Mouse (Mus musculus) intestine, postnatal 0 days (tissue): Measurements from ENCODE around the gene Smap1. TPM values are rescaled to one million over a fixed set of nuclear protein-coding genes. Genes with fewer than 3 reads are reported as not detected.

ENCODE experiments used
- ATAC-seq: fragments of 200-750 bp; cut with Nextera tagmentation; 2 replicates; pipeline ENCODE4 v1.8.0; 2017; ENCODE audit warnings: mild to moderate bottlenecking, moderate TSS enrichment, moderate library complexity
- H3K27ac ChIP-seq: fragments of 300-500 bp; sonication (generic); 2 replicates; pipeline ENCODE4 v1.5.1; 2014; ENCODE audit warnings: mild to moderate bottlenecking, low read depth, low read length, moderate library complexity
- H3K27me3 ChIP-seq: fragments of 300-500 bp; sonication (generic); replicated peaks from 2 replicates; pipeline ENCODE4 v1.6.1; 2014; ENCODE audit warnings: low read length, mixed read lengths; ENCODE audit not compliant: control insufficient read depth, insufficient read depth
- H3K36me3 ChIP-seq: fragments of 300-500 bp; sonication (generic); 2 replicates; pipeline ENCODE4 v1.6.1; 2014; ENCODE audit warnings: mild to moderate bottlenecking, moderate library complexity; ENCODE audit not compliant: control insufficient read depth, insufficient read depth
- H3K4me1 ChIP-seq: fragments of 300-500 bp; sonication (generic); replicated peaks from 2 replicates; pipeline ENCODE4 v1.6.1; 2014; ENCODE audit warnings: antibody characterized with exemption, low read length, mixed read lengths; ENCODE audit not compliant: control insufficient read depth, insufficient read depth
- H3K4me2 ChIP-seq: fragments of 300-500 bp; sonication (generic); replicated peaks from 2 replicates; pipeline ENCODE4 v1.6.1; 2014; ENCODE audit warnings: low read depth, mild to moderate bottlenecking, moderate library complexity
- H3K4me3 ChIP-seq: fragments of 300-500 bp; sonication (generic); 2 replicates; pipeline ENCODE4 v1.5.1; 2014; ENCODE audit warnings: low read depth, low read length
- H3K9ac ChIP-seq: fragments of 300-500 bp; sonication (generic); 2 replicates; pipeline ENCODE4 v1.6.1; 2014; ENCODE audit warnings: mild to moderate bottlenecking, low read depth, low read length
- H3K9me3 ChIP-seq: fragments of 300-500 bp; sonication (generic); 2 replicates; pipeline ENCODE4 v1.6.1; 2016; ENCODE audit warnings: mixed run types; ENCODE audit not compliant: control insufficient read depth
- CTCF ChIP-seq: sonication (generic); IDR thresholded peaks from 2 replicates; pipeline ENCODE4 v1.5.1; 2016; ENCODE audit warnings: low read depth, mild to moderate bottlenecking, control low read depth, antibody characterized with exemption, moderate library complexity
- WGBS: fragments of 180-500 bp; shearing (Covaris S2); extraction: QIAGEN DNeasy Blood & Tissue Kit; methylation state at CpG from one replicate; pipeline ENCODE4 v1.1.7; 2014; 5-methylcytosine and 5-hydroxymethylcytosine counted together
- polyA plus RNA-seq: library from polyadenylated mRNA; unstranded; fragments of >200 nt; fragmentation: Nextera tagmentation; extraction: Ambion mirVana; gene quantifications from 2 replicates; pipeline ENCODE4 v1.2.1, GENCODE M21; 2015

The Smap1 gene
- polyA plus RNA-seq, 1 experiment from 2014 or later, result 54.7 TPM

DNA sequence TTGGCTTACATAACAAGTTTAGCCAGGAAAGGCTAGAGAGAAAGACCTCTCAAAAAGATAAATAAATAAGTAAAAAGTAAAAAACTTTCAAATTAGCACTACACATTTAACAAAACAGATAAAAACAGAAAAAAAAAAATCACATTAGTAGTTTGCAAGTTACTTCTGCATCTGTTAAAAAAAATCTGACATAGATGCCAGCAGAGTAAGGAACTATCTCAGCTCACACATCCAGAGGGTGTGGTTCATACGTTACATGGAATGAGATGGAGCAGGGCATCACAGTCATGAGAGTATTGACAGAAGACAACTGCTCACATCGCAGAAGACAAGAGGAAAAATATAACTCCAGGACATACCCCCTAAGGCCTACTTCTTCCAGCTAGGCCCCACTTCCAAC lies 19.4 kb downstream of the Smap1 start:
- 72% methylated on average over 2 of the region's 2 CpGs for WGBS
- Histone ChIP-seq H3K4me1 (no peaks in the 10 kb centered on the region), H3K9me3 (no peaks in the 10 kb centered on the region), H3K36me3 (no peaks in the 10 kb centered on the region), H3K9ac (no peak overlapping the region), H3K4me3 (no peak overlapping the region), H3K4me2 (no peak overlapping the region), H3K27me3 (no peaks in the 10 kb centered on the region), H3K27ac (no peak overlapping the region)
- no peak for TF ChIP-seq CTCF
- ATAC-seq, result no peak

DNA sequence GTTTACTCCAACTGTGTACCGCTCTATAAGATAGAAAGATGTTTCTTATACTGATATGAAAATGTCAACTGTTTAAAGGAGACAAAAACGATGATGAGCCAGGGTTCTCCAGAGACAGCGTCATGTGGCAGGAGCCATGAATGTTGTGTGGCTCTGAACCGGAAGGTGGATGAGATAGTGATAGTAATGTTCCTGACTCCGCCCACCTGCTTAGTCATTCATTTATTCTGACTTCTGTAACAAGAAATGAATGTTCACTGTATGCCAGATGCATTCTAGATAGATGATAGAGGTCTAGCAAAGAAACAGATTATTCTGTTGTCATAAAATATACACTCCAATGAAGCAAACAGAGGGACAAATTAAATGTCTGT lies 22.5 kb downstream of the Smap1 start:
- Histone ChIP-seq H3K9ac (no peak overlapping the region), H3K4me3 (no peak overlapping the region), H3K4me2 (no peak overlapping the region), H3K9me3 (no peaks in the 10 kb centered on the region), H3K27me3 (no peaks in the 10 kb centered on the region), H3K27ac (no peak overlapping the region), H3K4me1 (no peaks in the 10 kb centered on the region), H3K36me3 (no peaks in the 10 kb centered on the region)
- no peak for TF ChIP-seq CTCF
- ATAC-seq, result 0 out of 2 replicates have a peak, but pooled peaks have one; percentile 25
- WGBS, result 62% methylated on average over 5 of the region's 5 CpGs

DNA sequence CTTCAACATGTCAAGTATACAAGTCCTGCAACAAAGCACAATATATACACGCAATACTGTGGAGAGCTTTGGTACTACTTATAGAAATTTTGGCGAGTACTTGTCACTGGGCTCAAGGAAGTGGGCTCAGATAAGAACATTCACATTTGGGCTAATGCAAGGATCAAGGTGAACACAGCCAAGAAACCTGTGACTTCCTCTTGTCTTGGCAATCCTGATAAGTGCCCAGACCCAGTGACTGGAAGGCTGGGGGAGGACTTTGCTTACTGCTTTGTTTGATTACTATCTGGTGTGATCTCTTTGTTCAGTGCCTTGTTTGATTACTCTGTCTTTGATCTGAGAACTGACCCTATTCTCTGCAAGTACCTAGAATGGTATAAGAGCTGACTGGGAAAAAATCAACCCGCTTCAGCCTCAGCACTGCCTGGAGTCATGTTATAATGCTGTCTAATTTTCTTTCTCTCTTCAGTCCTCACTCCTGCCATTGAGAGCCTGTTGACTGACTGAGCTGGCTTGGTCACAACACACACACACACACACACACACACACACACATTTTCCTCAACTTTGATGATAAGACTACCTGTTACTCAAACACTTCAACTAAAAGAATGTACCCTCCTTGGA lies 23.0 kb downstream of the Smap1 start:
- Histone ChIP-seq H3K36me3 (no peaks in the 10 kb centered on the region), H3K4me2 (no peak overlapping the region), H3K27me3 (no peaks in the 10 kb centered on the region), H3K4me3 (no peak overlapping the region), H3K4me1 (no peaks in the 10 kb centered on the region), H3K9me3 (no peaks in the 10 kb centered on the region), H3K27ac (no peak overlapping the region), H3K9ac (no peak overlapping the region)
- no peak for ATAC-seq
- TF ChIP-seq CTCF, result no peak
- WGBS, result 70% methylated on average over 3 of the region's 3 CpGs

DNA sequence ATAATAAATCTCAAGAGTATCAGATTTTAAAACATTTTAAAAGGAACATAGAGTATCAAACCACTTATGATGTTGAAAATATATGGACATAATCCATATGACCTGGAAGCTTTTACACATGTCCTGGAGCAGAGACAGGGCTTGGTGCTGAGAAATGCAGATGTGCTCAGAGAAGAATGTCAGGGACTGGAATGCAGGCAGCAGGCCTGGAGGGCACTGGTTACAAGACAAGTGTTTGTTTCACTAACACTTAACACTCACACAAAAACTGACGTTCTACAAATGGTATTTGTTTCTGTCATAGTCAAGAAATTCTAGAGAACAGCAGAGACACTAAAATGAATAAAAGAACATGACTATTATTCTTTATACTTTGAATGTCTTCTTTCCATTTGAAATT lies 30.0 kb downstream of the Smap1 start:
- 53% methylated on average over 1 of the region's 1 CpGs for WGBS
- H3K27me3 ChIP-seq, result no peaks in the 10 kb centered on the region
- H3K27ac ChIP-seq, result no peak overlapping the region
- no peaks in the 10 kb centered on the region for H3K4me1 ChIP-seq
- no peak for ATAC-seq
- no peak for TF ChIP-seq CTCF
- H3K9me3 ChIP-seq, result no peaks in the 10 kb centered on the region
- H3K4me2 ChIP-seq, result no peak overlapping the region
- H3K4me3 ChIP-seq, result no peak overlapping the region
- no peaks in the 10 kb centered on the region for H3K36me3 ChIP-seq
- H3K9ac ChIP-seq, result no peak overlapping the region

DNA sequence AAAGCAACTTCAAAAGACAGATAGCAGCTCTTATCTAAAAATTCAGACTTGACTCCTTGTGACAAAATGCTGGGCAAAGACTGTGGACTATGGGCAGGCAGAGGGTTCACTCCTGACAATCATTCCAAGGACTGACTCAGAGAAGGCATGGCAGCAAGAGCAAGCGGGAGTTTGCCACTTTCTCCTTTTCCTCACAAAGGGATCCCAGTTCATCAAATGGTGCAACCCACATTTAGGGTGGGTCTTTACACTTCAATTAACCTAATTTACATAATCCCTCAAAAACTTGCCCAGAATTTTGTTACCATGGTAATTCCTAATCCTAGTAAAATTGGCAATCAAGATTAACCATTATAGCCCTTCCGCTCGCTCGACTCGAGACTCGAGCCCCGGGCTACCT lies 37.2 kb downstream of the Smap1 start:
- no peak for ATAC-seq
- no peaks in the 10 kb centered on the region for H3K27me3 ChIP-seq
- H3K4me1 ChIP-seq, result no peaks in the 10 kb centered on the region
- H3K9me3 ChIP-seq, result no peaks in the 10 kb centered on the region
- no peak for TF ChIP-seq CTCF
- H3K27ac ChIP-seq, result no peak overlapping the region
- WGBS, result 96% methylated on average over 7 of the region's 7 CpGs
- H3K9ac ChIP-seq, result no peak overlapping the region
- no peak overlapping the region for H3K4me3 ChIP-seq
- H3K36me3 ChIP-seq, result no peaks in the 10 kb centered on the region
- no peak overlapping the region for H3K4me2 ChIP-seq

DNA sequence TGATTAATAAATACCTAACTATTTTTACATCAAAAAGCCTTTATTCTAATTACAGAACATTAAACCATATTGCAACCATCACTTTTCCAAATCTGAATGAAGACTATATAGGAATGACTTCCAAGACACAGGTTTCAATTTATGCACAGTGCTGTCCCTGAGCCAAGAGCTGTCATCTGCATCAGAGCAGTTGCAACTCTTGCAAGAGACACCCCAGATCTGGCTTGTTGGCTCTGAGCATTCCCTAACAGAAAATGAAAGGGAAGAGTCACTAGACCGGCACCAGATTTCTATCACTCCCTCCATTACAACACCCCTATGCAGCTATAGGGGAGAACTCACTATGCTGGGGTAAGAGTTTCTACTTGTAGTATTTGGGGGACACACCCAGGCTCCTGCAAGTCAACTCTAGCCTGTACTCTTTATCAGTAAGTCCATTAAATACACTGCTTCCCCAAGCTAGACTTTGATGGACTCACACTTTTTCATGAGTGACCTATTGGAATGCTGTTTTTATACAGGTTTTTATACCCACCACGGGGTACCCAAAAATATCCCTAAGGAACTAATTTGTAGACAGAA lies 37.9 kb downstream of the Smap1 start:
- Histone ChIP-seq H3K4me2 (no peak overlapping the region), H3K27me3 (no peaks in the 10 kb centered on the region), H3K27ac (no peak overlapping the region), H3K4me3 (no peak overlapping the region), H3K4me1 (no peaks in the 10 kb centered on the region), H3K36me3 (no peaks in the 10 kb centered on the region), H3K9me3 (no peaks in the 10 kb centered on the region), H3K9ac (no peak overlapping the region)
- WGBS, result 79% methylated on average over 2 of the region's 2 CpGs
- no peak for ATAC-seq
- TF ChIP-seq CTCF, result no peak
